Mouse (Mus musculus): ENCODE measurements around the gene Ldb1. TPM values are rescaled to one million over a fixed set of nuclear protein-coding genes. Genes with fewer than 3 reads are reported as not detected.

The Ldb1 gene
- polyA plus RNA-seq, 1 experiment from 2014 or later = 107 TPM

GRCm38 (mm10) chr19:46041299-46041932 lies 3.6 kb downstream of the Ldb1 start:
- Histone ChIP-seq H3K9me3 (replicated peaks; ENCODE audit: control insufficient read depth, low read length) (no peaks in the 10 kb centered on the region), H3K27ac (ENCODE audit: low read depth, low read length) (peak overlapping the region; percentile 100), H3K9ac (ENCODE audit: low read length) (peak overlapping the region; percentile 68), H3K27me3 (replicated peaks; ENCODE audit: control insufficient read depth, insufficient read depth, low read length) (no peaks in the 10 kb centered on the region), H3K4me2 (ENCODE audit: low read length) (peak overlapping the region; percentile 100), H3K4me3 (ENCODE audit: low read depth, low read length) (peak overlapping the region; percentile 94), H3K4me1 (ENCODE audit: control insufficient read depth, insufficient read depth, low read length) (peaks cover 52% of the 10 kb centered on the region), H3K36me3 (ENCODE audit: control insufficient read depth, insufficient read depth, low read length) (peaks cover 4% of the 10 kb centered on the region)
- no peak for DNase-seq (ENCODE audit: low spot score)
- no peak for ATAC-seq
- WGBS = 11% methylated on average over 7 of the region's 7 CpGs

GRCm38 (mm10) chr19:46040149-46040902 lies 4.7 kb downstream of the Ldb1 start:
- DNase-seq (ENCODE audit: low spot score) (no peak), ATAC-seq (no peak)
- peak overlapping the region; percentile 100 for H3K4me2 ChIP-seq (ENCODE audit: low read length)
- H3K4me1 ChIP-seq (ENCODE audit: control insufficient read depth, insufficient read depth, low read length) = peaks cover 45% of the 10 kb centered on the region
- H3K27me3 ChIP-seq (replicated peaks; ENCODE audit: control insufficient read depth, insufficient read depth, low read length) = no peaks in the 10 kb centered on the region
- H3K27ac ChIP-seq (ENCODE audit: low read depth, low read length) = peak overlapping the region; percentile 96
- H3K9ac ChIP-seq (ENCODE audit: low read length) = peak overlapping the region; percentile 98
- H3K9me3 ChIP-seq (replicated peaks; ENCODE audit: control insufficient read depth, low read length) = no peaks in the 10 kb centered on the region
- peaks cover 15% of the 10 kb centered on the region for H3K36me3 ChIP-seq (ENCODE audit: control insufficient read depth, insufficient read depth, low read length)
- H3K4me3 ChIP-seq (ENCODE audit: low read depth, low read length) = peak overlapping the region; percentile 78
- WGBS = 30% methylated on average over 14 of the region's 14 CpGs

GRCm38 (mm10) chr19:46039478-46039877 lies 5.5 kb downstream of the Ldb1 start:
- under 1% methylated on average over 21 of the region's 30 CpGs for WGBS
- peak overlapping the region; percentile 78 for H3K4me3 ChIP-seq (ENCODE audit: low read depth, low read length)
- peak; percentile 97 for DNase-seq (ENCODE audit: low spot score)
- H3K36me3 ChIP-seq (ENCODE audit: control insufficient read depth, insufficient read depth, low read length) = peaks cover 23% of the 10 kb centered on the region
- peak overlapping the region; percentile 100 for H3K4me2 ChIP-seq (ENCODE audit: low read length)
- H3K4me1 ChIP-seq (ENCODE audit: control insufficient read depth, insufficient read depth, low read length) = peaks cover 45% of the 10 kb centered on the region
- no peaks in the 10 kb centered on the region for H3K9me3 ChIP-seq (replicated peaks; ENCODE audit: control insufficient read depth, low read length)
- H3K9ac ChIP-seq (ENCODE audit: low read length) = peak overlapping the region; percentile 98
- H3K27ac ChIP-seq (ENCODE audit: low read depth, low read length) = peak overlapping the region; percentile 96
- H3K27me3 ChIP-seq (replicated peaks; ENCODE audit: control insufficient read depth, insufficient read depth, low read length) = no peaks in the 10 kb centered on the region
- peak; percentile 76 for ATAC-seq

GRCm38 (mm10) chr19:46038851-46039260 lies 6.2 kb downstream of the Ldb1 start:
- Histone ChIP-seq H3K4me3 (ENCODE audit: low read depth, low read length) (peak overlapping the region; percentile 78), H3K27ac (ENCODE audit: low read depth, low read length) (peak overlapping the region; percentile 96), H3K4me1 (ENCODE audit: control insufficient read depth, insufficient read depth, low read length) (peaks cover 42% of the 10 kb centered on the region), H3K27me3 (replicated peaks; ENCODE audit: control insufficient read depth, insufficient read depth, low read length) (no peaks in the 10 kb centered on the region), H3K36me3 (ENCODE audit: control insufficient read depth, insufficient read depth, low read length) (peaks cover 29% of the 10 kb centered on the region), H3K4me2 (ENCODE audit: low read length) (peak overlapping the region; percentile 100), H3K9me3 (replicated peaks; ENCODE audit: control insufficient read depth, low read length) (no peaks in the 10 kb centered on the region), H3K9ac (ENCODE audit: low read length) (peak overlapping the region; percentile 98)
- ATAC-seq (peak; percentile 31), DNase-seq (ENCODE audit: low spot score) (no peak)
- WGBS = under 1% methylated on average over 12 of the region's 17 CpGs

- Histone ChIP-seq H3K4me3 (ENCODE audit: low read depth, low read length) (peak overlapping the region; percentile 78), H3K4me2 (ENCODE audit: low read length) (peak overlapping the region; percentile 100), H3K27ac (ENCODE audit: low read depth, low read length) (peak overlapping the region; percentile 96), H3K4me1 (ENCODE audit: control insufficient read depth, insufficient read depth, low read length) (peaks cover 37% of the 10 kb centered on the region), H3K27me3 (replicated peaks; ENCODE audit: control insufficient read depth, insufficient read depth, low read length) (no peaks in the 10 kb centered on the region), H3K9ac (ENCODE audit: low read length) (peak overlapping the region; percentile 98), H3K9me3 (replicated peaks; ENCODE audit: control insufficient read depth, low read length) (no peaks in the 10 kb centered on the region), H3K36me3 (ENCODE audit: control insufficient read depth, insufficient read depth, low read length) (peaks cover 36% of the 10 kb centered on the region)
- DNase-seq (ENCODE audit: low spot score) = no peak
- ATAC-seq = no peak
- 4% methylated on average over 13 of the region's 13 CpGs for WGBS
Observed at GRCm38 (mm10) chr19:46037925-46038850, 6.8 kb downstream of the Ldb1 start.

- H3K9me3 ChIP-seq (replicated peaks; ENCODE audit: control insufficient read depth, low read length) = no peaks in the 10 kb centered on the region
- peak overlapping the region; percentile 41; the same call in 1 of the 2 replicates for H3K27ac ChIP-seq (ENCODE audit: low read depth, low read length)
- H3K4me2 ChIP-seq (ENCODE audit: low read length) = peak overlapping the region; percentile 100
- H3K9ac ChIP-seq (ENCODE audit: low read length) = peak overlapping the region; percentile 98
- H3K4me1 ChIP-seq (ENCODE audit: control insufficient read depth, insufficient read depth, low read length) = peaks cover 29% of the 10 kb centered on the region
- peaks cover 44% of the 10 kb centered on the region for H3K36me3 ChIP-seq (ENCODE audit: control insufficient read depth, insufficient read depth, low read length)
- DNase-seq (ENCODE audit: low spot score) (peak; percentile 59), ATAC-seq (no peak)
- peak overlapping the region; percentile 78 for H3K4me3 ChIP-seq (ENCODE audit: low read depth, low read length)
- H3K27me3 ChIP-seq (replicated peaks; ENCODE audit: control insufficient read depth, insufficient read depth, low read length) = no peaks in the 10 kb centered on the region
- 15% methylated on average over 6 of the region's 6 CpGs for WGBS
Observed at GRCm38 (mm10) chr19:46037243-46037924, 7.6 kb downstream of the Ldb1 start.

GRCm38 (mm10) chr19:46036477-46037242 lies 8.4 kb downstream of the Ldb1 start:
- H3K4me3 ChIP-seq (ENCODE audit: low read depth, low read length) = peak overlapping the region; percentile 78
- H3K36me3 ChIP-seq (ENCODE audit: control insufficient read depth, insufficient read depth, low read length) = peaks cover 51% of the 10 kb centered on the region
- 60% methylated on average over 13 of the region's 13 CpGs for WGBS
- no peak overlapping the region for H3K27ac ChIP-seq (ENCODE audit: low read depth, low read length)
- ATAC-seq (no peak), DNase-seq (ENCODE audit: low spot score) (no peak)
- no peaks in the 10 kb centered on the region for H3K9me3 ChIP-seq (replicated peaks; ENCODE audit: control insufficient read depth, low read length)
- peak overlapping the region; percentile 100 for H3K4me2 ChIP-seq (ENCODE audit: low read length)
- peaks cover 26% of the 10 kb centered on the region for H3K4me1 ChIP-seq (ENCODE audit: control insufficient read depth, insufficient read depth, low read length)
- H3K9ac ChIP-seq (ENCODE audit: low read length) = peak overlapping the region; percentile 98
- no peaks in the 10 kb centered on the region for H3K27me3 ChIP-seq (replicated peaks; ENCODE audit: control insufficient read depth, insufficient read depth, low read length)

Data from forebrain, embryonic 14.5 days (tissue).